Mouse (Mus musculus): ENCODE data around the gene Tex14. TPM values are rescaled to one million over a fixed set of nuclear protein-coding genes. Genes with fewer than 3 reads are reported as not detected.
A peak's percentile ranks its signal among the peaks of the same experiment; 100 is the strongest.

Tex14 gene
- total and polyA plus RNA-seq, 2 experiments from 2014 or later, result 0.23 to 0.81 TPM

- Histone ChIP-seq H3K9ac (peak overlapping the region; percentile 88), H3K4me3 (ENCODE audit: low read depth, low read length) (peak overlapping the region; percentile 68), H3K27ac (ENCODE audit: low read depth, low read length) (0 out of 2 replicates have a peak overlapping the region, but pooled peaks have one; percentile 92), H3K9me3 (ENCODE audit: low read length) (no peaks in the 10 kb centered on the region), H3K27me3 (ENCODE audit: insufficient read depth, low read length) (no peaks in the 10 kb centered on the region), H3K4me2 (ENCODE audit: low read depth) (peak overlapping the region; percentile 83), H3K36me3 (ENCODE audit: insufficient read depth) (peaks cover 45% of the 10 kb centered on the region), H3K4me1 (ENCODE audit: insufficient read depth) (peaks cover 13% of the 10 kb centered on the region; the same call in 1 of the 2 replicates)
- DNase-seq (no peak), ATAC-seq (no peak)
- no peak for TF ChIP-seq CTCF (IDR thresholded peaks at IDR 0.05; ENCODE audit: low read depth)
Observed at GRCm38 (mm10) chr11:87597061-87597460, 192.2 kb downstream of the Tex14 start.

GRCm38 (mm10) chr11:87599395-87600089 is 194.7 kb downstream of the Tex14 start:
- ATAC-seq (no peak), DNase-seq (no peak)
- WGBS, result 89% methylated on average over 13 of the region's 13 CpGs
- Histone ChIP-seq H3K27me3 (ENCODE audit: insufficient read depth, low read length) (no peaks in the 10 kb centered on the region), H3K36me3 (ENCODE audit: insufficient read depth) (peaks cover 70% of the 10 kb centered on the region), H3K27ac (ENCODE audit: low read depth, low read length) (no peak overlapping the region), H3K4me3 (ENCODE audit: low read depth, low read length) (no peak overlapping the region), H3K4me1 (ENCODE audit: insufficient read depth) (0 out of 2 replicates have a peak, but pooled peaks cover 3% of the 10 kb centered on the region), H3K4me2 (ENCODE audit: low read depth) (no peak overlapping the region), H3K9ac (no peak overlapping the region), H3K9me3 (ENCODE audit: low read length) (no peaks in the 10 kb centered on the region)
- TF ChIP-seq CTCF (IDR thresholded peaks at IDR 0.05; ENCODE audit: low read depth), result no peak

- Histone ChIP-seq H3K9me3 (ENCODE audit: low read length) (no peaks in the 10 kb centered on the region), H3K9ac (no peak overlapping the region), H3K27ac (ENCODE audit: low read depth, low read length) (no peak overlapping the region), H3K4me3 (ENCODE audit: low read depth, low read length) (no peak overlapping the region), H3K4me1 (ENCODE audit: insufficient read depth) (no peaks in the 10 kb centered on the region), H3K4me2 (ENCODE audit: low read depth) (no peak overlapping the region), H3K27me3 (ENCODE audit: insufficient read depth, low read length) (no peaks in the 10 kb centered on the region), H3K36me3 (ENCODE audit: insufficient read depth) (peaks cover 78% of the 10 kb centered on the region)
- 90% methylated on average over 10 of the region's 10 CpGs for WGBS
- DNase-seq, result no peak
- no peak for ATAC-seq
- no peak for TF ChIP-seq CTCF (IDR thresholded peaks at IDR 0.05; ENCODE audit: low read depth)
Observed at GRCm38 (mm10) chr11:87600322-87600853, 195.5 kb downstream of the Tex14 start.

DNA sequence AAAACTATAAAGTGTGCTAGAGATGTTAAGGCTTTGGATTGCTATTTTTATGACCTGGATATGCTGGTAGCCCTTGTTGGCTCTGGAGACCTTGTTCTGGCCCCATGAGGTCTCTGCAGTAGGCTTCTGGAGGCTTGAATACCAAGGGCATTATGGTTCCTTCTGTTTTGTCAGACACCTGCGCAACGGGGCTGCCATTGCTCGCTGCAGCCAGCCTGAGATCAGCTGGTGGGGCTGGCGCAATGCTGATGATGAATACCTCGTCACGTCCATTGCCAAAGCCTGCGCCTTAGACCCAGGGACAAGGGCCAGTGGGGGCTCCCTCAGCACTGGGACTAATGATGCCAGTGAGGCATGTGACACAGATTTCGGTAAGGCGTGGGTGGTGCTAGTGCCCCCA is 197.4 kb downstream of the Tex14 start:
- no peak overlapping the region for H3K27ac ChIP-seq (ENCODE audit: low read depth, low read length)
- ATAC-seq (no peak), DNase-seq (no peak)
- no peaks in the 10 kb centered on the region for H3K9me3 ChIP-seq (ENCODE audit: low read length)
- TF ChIP-seq CTCF (IDR thresholded peaks at IDR 0.05; ENCODE audit: low read depth), result no peak
- H3K36me3 ChIP-seq (ENCODE audit: insufficient read depth), result peaks cover 95% of the 10 kb centered on the region
- 95% methylated on average over 9 of the region's 9 CpGs for WGBS
- H3K4me2 ChIP-seq (ENCODE audit: low read depth), result no peak overlapping the region
- H3K27me3 ChIP-seq (ENCODE audit: insufficient read depth, low read length), result no peaks in the 10 kb centered on the region
- no peak overlapping the region for H3K4me3 ChIP-seq (ENCODE audit: low read depth, low read length)
- no peaks in the 10 kb centered on the region for H3K4me1 ChIP-seq (ENCODE audit: insufficient read depth)
- H3K9ac ChIP-seq, result no peak overlapping the region

- WGBS, result 91% methylated on average over 2 of the region's 2 CpGs
- Histone ChIP-seq H3K4me2 (ENCODE audit: low read depth) (no peak overlapping the region), H3K27me3 (ENCODE audit: insufficient read depth, low read length) (no peaks in the 10 kb centered on the region), H3K27ac (ENCODE audit: low read depth, low read length) (no peak overlapping the region), H3K36me3 (ENCODE audit: insufficient read depth) (peaks cover 96% of the 10 kb centered on the region), H3K9ac (no peak overlapping the region), H3K9me3 (ENCODE audit: low read length) (no peaks in the 10 kb centered on the region), H3K4me1 (ENCODE audit: insufficient read depth) (no peaks in the 10 kb centered on the region), H3K4me3 (ENCODE audit: low read depth, low read length) (no peak overlapping the region)
- DNase-seq (no peak), ATAC-seq (no peak)
- no peak for TF ChIP-seq CTCF (IDR thresholded peaks at IDR 0.05; ENCODE audit: low read depth)
Observed at GRCm38 (mm10) chr11:87603571-87603970, 198.7 kb downstream of the Tex14 start.

Other genes starting within 250 kb of the Tex14 start
- gene Ppm1e, start 46.0 kb upstream of the Tex14 start, total RNA-seq (2014; rRNA removed), result 72.6 and 85.0 TPM in 2 replicates
- 14.3 and 18.9 TPM in 2 replicates for gene Ppm1e, start 46.0 kb upstream of the Tex14 start, polyA plus RNA-seq (2015; fragmentation: Nextera tagmentation; extraction: Ambion mirVana)
- 1.9 and 4.0 TPM in 2 replicates for gene Rad51c, start 111 bp upstream of the Tex14 start, total RNA-seq (2014; rRNA removed)
- gene Rad51c, start 111 bp upstream of the Tex14 start, polyA plus RNA-seq (2015; fragmentation: Nextera tagmentation; extraction: Ambion mirVana), result 1.9 and 2.6 TPM in 2 replicates
- gene Gm11492, start 161.6 kb downstream of the Tex14 start, total RNA-seq (2014; rRNA removed), result not detected in 2 replicates
- gene Gm11492, start 161.6 kb downstream of the Tex14 start, polyA plus RNA-seq (2015; fragmentation: Nextera tagmentation; extraction: Ambion mirVana), result not detected in 2 replicates
- 19.9 and 22.5 TPM in 2 replicates for gene Sept4, start 163.8 kb downstream of the Tex14 start, total RNA-seq (2014; rRNA removed)
- gene Sept4, start 163.8 kb downstream of the Tex14 start, polyA plus RNA-seq (2015; fragmentation: Nextera tagmentation; extraction: Ambion mirVana), result 33.5 and 34.2 TPM in 2 replicates
- 85.6 and 86.3 TPM in 2 replicates for gene Mtmr4, start 187.1 kb downstream of the Tex14 start, total RNA-seq (2014; rRNA removed)
- gene Mtmr4, start 187.1 kb downstream of the Tex14 start, polyA plus RNA-seq (2015; fragmentation: Nextera tagmentation; extraction: Ambion mirVana), result 28.7 and 32.7 TPM in 2 replicates
- 0.23 and 0.48 TPM in 2 replicates for gene Hsf5, start 212.1 kb downstream of the Tex14 start, total RNA-seq (2014; rRNA removed)
- 0.08 and 0.16 TPM in 2 replicates for gene Hsf5, start 212.1 kb downstream of the Tex14 start, polyA plus RNA-seq (2015; fragmentation: Nextera tagmentation; extraction: Ambion mirVana)